Mouse (Mus musculus) limb, embryonic 14.5 days (tissue): Measurements from ENCODE around the gene Sorcs1. TPM values are rescaled to one million over a fixed set of nuclear protein-coding genes. Genes with fewer than 3 reads are reported as not detected.

ENCODE experiments used
- ATAC-seq: fragments of 200-750 bp; cut with Nextera tagmentation; 2 replicates; pipeline ENCODE4 v1.8.0; 2017; ENCODE audit warnings: low read depth, moderate number of reproducible peaks, moderate TSS enrichment; ENCODE audit not compliant: low FRiP score
- DNase-seq: peaks from one replicate; pipeline ENCODE4 v3.0.0-alpha.2; 2015; ENCODE audit warnings: low spot score
- H3K27ac ChIP-seq: fragments of 300-500 bp; sonication (generic); replicated peaks from 2 replicates; pipeline ENCODE4 v1.5.1; 2014; ENCODE audit warnings: low read depth, mild to moderate bottlenecking, low read length, moderate library complexity, mixed read lengths
- H3K27me3 ChIP-seq: fragments of 300-500 bp; sonication (generic); 2 replicates; pipeline ENCODE4 v1.6.1; 2014; ENCODE audit warnings: low read length, mixed read lengths; ENCODE audit not compliant: control insufficient read depth, insufficient read depth
- H3K36me3 ChIP-seq: fragments of 300-500 bp; sonication (generic); 2 replicates; pipeline ENCODE4 v1.6.1; 2014; ENCODE audit warnings: mild to moderate bottlenecking, low read length, moderate library complexity, mixed read lengths; ENCODE audit not compliant: control insufficient read depth, insufficient read depth
- H3K4me1 ChIP-seq: fragments of 300-500 bp; sonication (generic); 2 replicates; pipeline ENCODE4 v1.6.1; 2014; ENCODE audit warnings: antibody characterized with exemption, low read length, mixed read lengths; ENCODE audit not compliant: control insufficient read depth, insufficient read depth
- H3K4me2 ChIP-seq: fragments of 300-500 bp; sonication (generic); replicated peaks from 2 replicates; pipeline ENCODE4 v1.6.1; 2014; ENCODE audit warnings: low read depth, mild to moderate bottlenecking, low read length, moderate library complexity; ENCODE audit not compliant: severe bottlenecking
- H3K4me3 ChIP-seq: fragments of 300-500 bp; sonication (generic); replicated peaks from 2 replicates; pipeline ENCODE4 v1.5.1; 2014; ENCODE audit warnings: low read length
- H3K9ac ChIP-seq: fragments of 300-500 bp; sonication (generic); 2 replicates; pipeline ENCODE4 v1.6.1; 2014; ENCODE audit warnings: mild to moderate bottlenecking, low read depth, low read length, moderate library complexity; ENCODE audit not compliant: severe bottlenecking
- H3K9me3 ChIP-seq: fragments of 300-500 bp; sonication (generic); 2 replicates; pipeline ENCODE4 v1.6.1; 2016; ENCODE audit warnings: low read length; ENCODE audit not compliant: control insufficient read depth
- POLR2A ChIP-seq: fragments of 200-500 bp; IDR thresholded peaks from 2 replicates; pipeline ENCODE4 v1.8.0; 2012; ENCODE audit warnings: inconsistent platforms, mild to moderate bottlenecking, moderate library complexity, borderline replicate concordance; ENCODE audit not compliant: insufficient read depth, insufficient read length; ENCODE audit errors: extremely low read depth
- WGBS: fragments of 180-500 bp; shearing (Covaris S2); extraction: QIAGEN DNeasy Blood & Tissue Kit; methylation state at CpG from one replicate; pipeline ENCODE4 v1.1.7; 2014; 5-methylcytosine and 5-hydroxymethylcytosine counted together
- polyA plus RNA-seq, 2 experiments: library from polyadenylated mRNA; depleted of rRNA in 1 of 2; stranded (reverse) in 1 of 2; unstranded in 1 of 2; fragments of >200 nt; fragmentation: Nextera tagmentation in 1 of 2; extraction: Ambion mirVana in 1 of 2; gene quantifications; 2 replicates each; pipeline versions ENCODE4 v1.2.1 to v1.2.3; 2012 to 2014

The Sorcs1 gene
- polyA plus RNA-seq, 2 experiments = 2.1 to 3.2 TPM

DNA sequence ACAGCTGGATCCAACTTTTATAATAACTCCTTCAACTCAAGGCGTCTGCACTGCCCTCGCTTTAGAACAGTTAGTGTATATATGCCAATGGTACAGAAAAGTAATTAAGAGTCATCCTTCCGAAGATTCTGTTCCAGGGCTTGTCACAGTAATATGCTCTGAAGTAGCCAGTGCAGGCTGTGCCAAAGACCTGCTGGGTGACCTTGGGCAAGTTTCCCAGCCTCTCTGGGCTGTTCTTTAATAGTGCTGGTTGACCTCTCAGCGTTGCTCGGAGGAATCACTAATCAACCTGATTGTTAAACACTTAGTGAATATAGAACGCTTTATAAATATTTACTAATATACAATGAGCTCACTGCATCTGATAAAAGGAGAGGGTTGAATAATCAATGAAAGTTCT is 282.7 kb downstream of the Sorcs1 start:
- Histone ChIP-seq H3K4me3 (no peak overlapping the region), H3K9me3 (no peaks in the 10 kb centered on the region), H3K27ac (no peak overlapping the region), H3K4me1 (no peaks in the 10 kb centered on the region), H3K27me3 (no peaks in the 10 kb centered on the region), H3K36me3 (no peaks in the 10 kb centered on the region), H3K4me2 (no peak overlapping the region), H3K9ac (no peak overlapping the region)
- DNase-seq (no peak), ATAC-seq (no peak)
- WGBS = 90% methylated on average over 6 of the region's 6 CpGs
- TF ChIP-seq POLR2A = no peak

DNA sequence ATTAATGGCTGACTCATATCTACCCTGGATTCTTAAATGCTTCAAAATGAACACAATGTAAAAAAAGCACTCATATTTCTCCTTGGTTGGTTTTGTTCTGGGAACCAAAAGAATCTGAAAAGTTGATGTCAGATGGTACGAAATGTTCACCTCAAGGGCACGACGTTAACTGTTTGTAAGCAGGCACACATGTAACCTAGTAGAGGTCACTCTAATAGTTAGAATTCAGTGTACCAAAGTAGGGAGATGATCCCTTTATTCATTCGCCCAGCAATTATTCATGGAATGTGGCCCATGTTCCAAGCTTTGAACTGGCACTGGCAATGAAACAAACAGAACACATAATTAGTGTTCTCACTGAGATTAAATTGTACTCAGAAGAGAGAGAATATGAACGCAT is 284.3 kb downstream of the Sorcs1 start:
- no peak for TF ChIP-seq POLR2A
- Histone ChIP-seq H3K9me3 (no peaks in the 10 kb centered on the region), H3K27me3 (no peaks in the 10 kb centered on the region), H3K4me2 (no peak overlapping the region), H3K36me3 (no peaks in the 10 kb centered on the region), H3K4me1 (no peaks in the 10 kb centered on the region), H3K9ac (no peak overlapping the region), H3K27ac (no peak overlapping the region), H3K4me3 (no peak overlapping the region)
- ATAC-seq (no peak), DNase-seq (no peak)
- WGBS = 85% methylated on average over 5 of the region's 5 CpGs

DNA sequence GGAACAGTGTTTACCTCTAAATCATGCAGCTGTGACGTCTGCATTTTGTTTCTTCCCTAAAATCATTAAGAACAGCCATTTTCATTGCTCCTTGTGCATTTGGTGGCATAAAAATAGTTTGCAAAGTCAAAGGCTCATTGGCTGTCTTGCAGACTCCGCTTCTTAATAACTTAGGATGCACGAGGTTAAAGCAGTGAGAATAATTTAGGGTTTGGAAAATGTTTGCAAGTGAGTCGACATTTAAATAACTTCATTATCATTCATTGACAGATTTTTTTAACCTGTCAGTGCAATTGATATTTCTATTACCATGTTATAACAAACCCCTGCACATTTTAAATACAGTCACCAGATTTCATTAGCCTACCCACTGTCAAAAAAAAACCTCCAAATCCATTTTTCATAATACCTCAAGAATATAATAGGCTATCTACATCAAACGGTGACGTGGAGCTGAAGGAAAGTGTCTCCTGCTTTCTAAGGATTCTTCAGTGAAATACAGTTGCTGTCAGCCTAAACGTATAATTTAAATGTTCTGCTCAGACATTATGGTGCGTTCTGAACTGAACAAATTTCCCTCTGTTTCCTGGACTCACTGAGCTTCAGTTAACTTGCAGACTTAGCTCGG is 288.4 kb downstream of the Sorcs1 start:
- H3K4me2 ChIP-seq = no peak overlapping the region
- 73% methylated on average over 9 of the region's 9 CpGs for WGBS

DNA sequence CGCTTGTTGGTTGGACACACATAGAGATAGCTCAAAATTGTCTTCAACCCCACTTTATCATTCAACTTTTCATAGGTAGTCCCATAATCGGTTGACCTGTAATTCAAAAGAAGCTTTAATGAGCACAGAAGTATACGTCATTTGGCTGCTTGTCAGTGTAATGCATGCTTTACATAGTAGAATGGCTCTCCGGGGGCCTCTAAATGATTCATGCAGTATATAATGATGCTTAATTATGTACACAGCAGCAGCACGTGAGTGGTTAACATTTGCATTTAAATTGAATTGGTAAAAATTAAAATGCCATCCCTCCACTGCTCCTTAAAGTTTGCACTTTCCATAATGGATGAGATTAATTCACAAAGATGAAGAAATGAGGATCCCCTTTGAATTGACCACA is 299.5 kb downstream of the Sorcs1 start:
- H3K9ac ChIP-seq = no peak overlapping the region
- no peak overlapping the region for H3K27ac ChIP-seq
- no peaks in the 10 kb centered on the region for H3K4me1 ChIP-seq
- H3K4me3 ChIP-seq = no peak overlapping the region
- no peaks in the 10 kb centered on the region for H3K36me3 ChIP-seq
- 78% methylated on average over 5 of the region's 5 CpGs for WGBS
- H3K4me2 ChIP-seq = no peak overlapping the region
- DNase-seq (no peak), ATAC-seq (no peak)
- H3K9me3 ChIP-seq = no peaks in the 10 kb centered on the region
- no peaks in the 10 kb centered on the region for H3K27me3 ChIP-seq
- TF ChIP-seq POLR2A = no peak

More for the DNA sequence above, 288.4 kb downstream of the Sorcs1 start:
- H3K4me1 ChIP-seq = no peaks in the 10 kb centered on the region
- DNase-seq = no peak
- H3K9ac ChIP-seq = no peak overlapping the region
- no peak for TF ChIP-seq POLR2A
- H3K36me3 ChIP-seq = no peaks in the 10 kb centered on the region
- peaks cover 5% of the 10 kb centered on the region; the same call in 1 of the 2 replicates for H3K9me3 ChIP-seq
- H3K4me3 ChIP-seq = no peak overlapping the region
- H3K27ac ChIP-seq = no peak overlapping the region
- H3K27me3 ChIP-seq = no peaks in the 10 kb centered on the region
- no peak for ATAC-seq

DNA sequence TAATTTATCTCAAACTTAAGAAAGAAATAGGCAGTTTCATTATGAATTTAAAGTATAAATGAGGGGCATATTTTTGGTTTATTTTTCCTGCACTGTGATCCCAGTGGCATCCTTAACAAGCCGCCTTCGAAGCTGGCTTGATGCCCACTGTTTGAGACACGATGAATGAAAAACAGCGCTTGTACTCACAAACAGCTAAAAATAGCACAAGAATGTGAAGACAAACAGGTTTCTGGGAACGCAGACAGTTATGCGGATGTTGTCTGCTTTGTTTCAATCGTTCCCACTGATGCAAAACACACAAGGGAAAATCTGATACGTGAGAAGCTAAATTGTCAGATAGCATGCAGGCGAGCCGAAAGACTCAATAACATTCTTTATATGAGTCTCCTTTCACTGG is 303.7 kb downstream of the Sorcs1 start:
- Histone ChIP-seq H3K9me3 (no peaks in the 10 kb centered on the region), H3K4me1 (no peaks in the 10 kb centered on the region), H3K4me2 (no peak overlapping the region), H3K36me3 (no peaks in the 10 kb centered on the region), H3K27ac (no peak overlapping the region), H3K9ac (no peak overlapping the region), H3K27me3 (no peaks in the 10 kb centered on the region), H3K4me3 (no peak overlapping the region)
- DNase-seq (peak; percentile 59), ATAC-seq (no peak)
- 52% methylated on average over 10 of the region's 10 CpGs for WGBS
- no peak for TF ChIP-seq POLR2A
